In genomic region chr9:69092119-69093013, GRCm38 (mm10) we compare ENCODE assay signal across 8 mouse cellular contexts.
DNase-seq lines count a peak whose midpoint lies in the region; ATAC-seq lines count a peak whose summit lies in the region.

No protein-coding gene starts in this region.

- no peak overlapping the region for H3K9ac ChIP-seq in neural tube, embryonic 15.5 days (replicated peaks)
- no peak overlapping the region for H3K9ac ChIP-seq in liver, embryonic 13.5 days

- 70% methylated on average over 15 of the region's 15 CpGs for whole genome bisulfite sequencing in neural tube, embryonic 15.5 days
- WGBS in liver, embryonic 13.5 days (ENCODE audit: insufficient replicate concordance): 40% methylated on average over 15 of the region's 15 CpGs

- H3K36me3 ChIP-seq in neural tube, embryonic 15.5 days: no peaks in the 10 kb centered on the region
- no peaks in the 10 kb centered on the region for H3K36me3 ChIP-seq in liver, embryonic 13.5 days

- peaks cover 9% of the 10 kb centered on the region for H3K27me3 ChIP-seq in neural tube, embryonic 15.5 days (replicated peaks)
- H3K27me3 ChIP-seq in liver, embryonic 13.5 days: no peaks in the 10 kb centered on the region

- H3K4me2 ChIP-seq in neural tube, embryonic 15.5 days: no peak overlapping the region
- H3K4me2 ChIP-seq in liver, embryonic 13.5 days: no peak overlapping the region

- no peak overlapping the region for H3K4me3 ChIP-seq in neural tube, embryonic 15.5 days (replicated peaks)
- H3K4me3 ChIP-seq in liver, embryonic 13.5 days (replicated peaks): no peak overlapping the region

- peaks cover 22% of the 10 kb centered on the region for H3K4me1 ChIP-seq in neural tube, embryonic 15.5 days
- peaks cover 34% of the 10 kb centered on the region for H3K4me1 ChIP-seq in liver, embryonic 13.5 days (replicated peaks)

- ATAC-seq in neural tube, embryonic 15.5 days (ENCODE audit: low FRiP score): no peak
- no peak for ATAC-seq in liver, embryonic 13.5 days (ENCODE audit: low read depth)

- DNase-seq in neural tube, embryonic 10.5 days (ENCODE audit: extremely low spot score, low spot score): no peak
- peak; percentile 95 for DNase-seq in cerebellum, postnatal 36 days
- DNase-seq in heart, adult 9 months (ENCODE audit: low spot score in 2 of 2): peak; percentile 95 to 97
- DNase-seq in kidney, postnatal 10 days: peak; percentile 93
- no peak for DNase-seq in liver, embryonic 13.5 days
- peak; percentile 98 for DNase-seq in skeletal muscle tissue, adult 2 months (ENCODE audit: low read depth, low spot score)
- DNase-seq in natural killer cell, adult 2 months (ENCODE audit: low spot score in 2 of 2): no peak

- H3K27ac ChIP-seq in neural tube, embryonic 15.5 days (replicated peaks): peak overlapping the region; percentile 33; the same call in 1 of the 2 replicates
- peak overlapping the region; percentile 36; the same call in 1 of the 2 replicates for H3K27ac ChIP-seq in liver, embryonic 13.5 days

- H3K9me3 ChIP-seq in neural tube, embryonic 15.5 days (replicated peaks): no peaks in the 10 kb centered on the region
- no peaks in the 10 kb centered on the region for H3K9me3 ChIP-seq in liver, embryonic 13.5 days (replicated peaks)

Comparison
In these comparisons a context has a peak if more than half of its experiments do, and no peak if none do; other contexts are left out.
1. DNase-seq: peak in cerebellum, postnatal 36 days (2 of 2), heart, adult 9 months (2 of 2), kidney, postnatal 10 days (single experiment) and skeletal muscle tissue, adult 2 months (single experiment); none in neural tube, embryonic 10.5 days (single experiment), liver, embryonic 13.5 days (single experiment) and natural killer cell, adult 2 months (0 of 2).